Mouse (Mus musculus): ENCODE data around the gene Nuf2. TPM values are rescaled to one million over a fixed set of nuclear protein-coding genes. Genes with fewer than 3 reads are reported as not detected.
"Not testable (repeated sequence)": the region's sequence is repeated elsewhere in the genome, so short reads cannot be mapped to it uniquely, and the experiment has no call there.

The Nuf2 gene
- 95.4 and 96.4 TPM in 2 replicates for polyA plus RNA-seq (2016; fragmentation: Nextera tagmentation; extraction: Ambion mirVana)

DNA sequence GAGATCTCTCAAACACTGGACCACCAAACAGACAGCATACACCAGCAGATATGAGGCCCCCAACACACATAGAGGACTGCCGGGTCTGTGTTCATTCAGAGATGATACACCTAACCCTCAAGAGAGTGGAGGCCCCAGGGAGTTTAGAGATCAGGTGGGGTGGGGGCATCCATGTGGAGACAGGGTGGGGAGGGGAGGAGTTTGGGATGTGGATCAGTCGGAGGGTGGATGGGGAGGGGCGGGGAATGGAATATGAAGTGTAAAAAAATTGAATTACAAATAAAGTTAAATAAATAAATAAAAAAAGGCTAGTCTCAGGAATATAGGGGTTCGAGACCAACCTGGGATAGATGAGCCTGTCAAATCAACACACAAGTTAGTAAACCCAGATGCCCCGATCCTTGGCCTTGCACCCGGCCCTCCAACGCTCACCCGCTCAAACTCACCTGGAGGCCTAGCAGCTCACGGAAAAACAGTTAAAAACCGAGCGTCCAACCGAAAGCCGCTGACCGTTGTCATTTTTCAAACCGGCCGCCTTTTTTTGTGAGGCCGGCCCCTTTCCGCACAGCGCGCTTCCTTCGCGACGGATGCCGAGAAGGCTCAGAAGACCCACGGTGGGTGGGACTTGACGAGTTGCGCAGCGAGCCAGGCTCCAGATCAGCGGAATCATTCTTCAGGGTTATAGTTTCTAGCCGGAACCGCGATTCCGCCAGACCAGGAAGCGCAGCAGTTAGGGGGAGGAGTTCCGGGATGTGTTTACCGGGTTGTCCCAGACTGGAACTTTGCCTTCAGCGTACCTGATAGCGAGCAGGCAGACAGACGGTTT is at the start of gene Nuf2:
Gene Nuf2, minus strand, starts transcription at position 589 of the 826 bp plus-strand sequence.
- DNase-seq (ENCODE audit: extremely low spot score, low spot score), result peak; percentile 94
- H3K36me3 ChIP-seq (replicated peaks), result peaks cover 31% of the 10 kb centered on the region
- peak within 1 kb of the TSS; percentile 74 for H3K4me3 ChIP-seq
- peak within 1 kb of the TSS; percentile 90 for H3K27ac ChIP-seq
- no peaks in the 10 kb centered on the region for H3K9me3 ChIP-seq
- under 1% methylated on average over 39 of the region's 39 CpGs for WGBS
- H3K4me1 ChIP-seq, result peaks cover 11% of the 10 kb centered on the region
- no peaks in the 10 kb centered on the region for H3K27me3 ChIP-seq (ENCODE audit: poor library complexity, severe bottlenecking)

DNA sequence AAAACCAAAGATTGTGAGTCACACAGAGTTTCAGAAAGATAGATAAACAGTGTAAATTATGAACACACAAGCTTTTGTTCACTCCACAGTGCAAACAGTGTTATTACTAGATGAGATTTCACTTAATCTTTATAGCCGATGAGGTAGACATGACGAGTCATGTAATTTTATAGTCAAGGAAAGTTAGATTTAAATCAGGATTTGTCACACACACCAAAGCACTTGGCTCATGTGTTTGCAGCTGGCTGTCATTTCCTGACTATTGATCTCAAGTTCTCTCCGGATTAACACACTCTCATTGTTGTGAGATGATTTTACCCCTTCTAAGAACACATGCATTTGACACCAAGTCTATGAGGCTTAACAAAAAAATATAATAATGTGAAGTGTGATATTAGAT is 48.3 kb upstream of the Nuf2 start:
- H3K36me3 ChIP-seq (replicated peaks), result no peaks in the 10 kb centered on the region
- no peak overlapping the region for H3K4me3 ChIP-seq
- 81% methylated on average over 3 of the region's 3 CpGs for WGBS
- H3K4me1 ChIP-seq, result 0 out of 2 replicates have a peak, but pooled peaks cover 9% of the 10 kb centered on the region
- H3K27me3 ChIP-seq (ENCODE audit: poor library complexity, severe bottlenecking), result no peaks in the 10 kb centered on the region
- no peaks in the 10 kb centered on the region for H3K9me3 ChIP-seq
- H3K27ac ChIP-seq, result no peak overlapping the region
- DNase-seq (ENCODE audit: extremely low spot score, low spot score), result no peak

DNA sequence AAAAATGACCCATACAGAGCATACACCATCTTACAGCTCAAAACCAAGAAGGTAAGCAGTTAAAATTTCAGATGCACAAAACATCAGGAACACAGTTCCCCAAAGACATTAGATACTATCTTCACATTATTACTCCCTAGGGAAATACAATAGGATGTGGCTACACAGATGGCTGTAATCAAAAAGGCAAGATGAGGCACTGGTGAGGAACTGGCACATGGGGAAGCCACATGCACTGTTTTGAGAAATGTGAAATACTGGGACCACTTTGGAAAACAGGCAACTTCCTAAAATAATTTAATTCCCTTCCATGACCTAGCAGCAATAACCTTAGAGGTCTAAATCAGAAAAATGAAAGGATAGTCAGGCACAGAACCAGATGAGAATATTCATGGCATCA is 42.9 kb upstream of the Nuf2 start:
- H3K27me3 ChIP-seq (ENCODE audit: poor library complexity, severe bottlenecking), result no peaks in the 10 kb centered on the region
- H3K27ac ChIP-seq, result no peak overlapping the region
- no peaks in the 10 kb centered on the region for H3K9me3 ChIP-seq
- no peaks in the 10 kb centered on the region for H3K4me1 ChIP-seq
- no peaks in the 10 kb centered on the region for H3K36me3 ChIP-seq (replicated peaks)
- no peak overlapping the region for H3K4me3 ChIP-seq
- no peak for DNase-seq (ENCODE audit: extremely low spot score, low spot score)

DNA sequence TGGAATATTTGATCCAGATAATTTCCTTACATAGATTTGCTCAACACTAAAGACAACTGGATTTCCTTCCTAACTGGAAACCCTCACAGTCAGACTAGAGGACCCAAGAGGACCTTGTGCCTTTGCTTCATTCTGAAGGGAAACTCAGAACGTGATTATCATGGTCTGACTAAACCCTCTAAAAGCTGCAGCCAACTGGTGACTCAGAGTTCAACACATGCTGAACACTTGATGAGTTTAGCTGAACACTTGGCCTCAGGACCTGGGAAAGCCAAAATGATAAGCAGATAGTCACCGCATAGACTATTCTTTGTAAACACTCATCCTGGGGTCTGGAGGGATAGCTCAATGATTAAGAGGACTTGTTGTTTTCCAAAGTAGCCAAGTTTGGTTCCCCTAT is 24.4 kb upstream of the Nuf2 start:
- Histone ChIP-seq H3K27me3 (ENCODE audit: poor library complexity, severe bottlenecking) (no peaks in the 10 kb centered on the region), H3K27ac (no peak overlapping the region), H3K36me3 (replicated peaks) (no peaks in the 10 kb centered on the region), H3K9me3 (no peaks in the 10 kb centered on the region), H3K4me1 (no peaks in the 10 kb centered on the region), H3K4me3 (no peak overlapping the region)
- no peak for DNase-seq (ENCODE audit: extremely low spot score, low spot score)
- WGBS, result 88% methylated on average over 2 of the region's 2 CpGs

DNA sequence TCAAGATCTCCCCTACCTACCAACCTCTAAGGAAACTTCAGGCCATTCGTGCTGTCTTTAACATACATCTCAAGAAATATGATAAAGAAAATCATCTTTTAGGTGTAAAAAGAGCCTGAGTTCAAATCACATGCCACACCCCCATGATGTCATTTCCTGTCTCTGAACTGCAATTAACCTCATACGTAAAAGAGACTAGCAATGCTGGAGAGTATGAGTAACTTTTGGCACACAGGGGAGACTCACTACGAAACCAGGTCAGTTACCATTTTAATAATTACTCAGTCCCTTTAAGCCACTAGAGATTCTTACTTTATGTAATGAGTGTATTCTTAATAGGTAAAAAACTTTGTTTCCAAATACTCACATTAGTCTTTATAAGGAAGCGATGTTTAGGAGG is 23.8 kb upstream of the Nuf2 start:
- WGBS, result 92% methylated on average over 4 of the region's 4 CpGs
- Histone ChIP-seq H3K36me3 (replicated peaks) (no peaks in the 10 kb centered on the region), H3K27ac (no peak overlapping the region), H3K9me3 (no peaks in the 10 kb centered on the region), H3K4me3 (no peak overlapping the region), H3K27me3 (ENCODE audit: poor library complexity, severe bottlenecking) (no peaks in the 10 kb centered on the region), H3K4me1 (no peaks in the 10 kb centered on the region)
- no peak for DNase-seq (ENCODE audit: extremely low spot score, low spot score)

DNA sequence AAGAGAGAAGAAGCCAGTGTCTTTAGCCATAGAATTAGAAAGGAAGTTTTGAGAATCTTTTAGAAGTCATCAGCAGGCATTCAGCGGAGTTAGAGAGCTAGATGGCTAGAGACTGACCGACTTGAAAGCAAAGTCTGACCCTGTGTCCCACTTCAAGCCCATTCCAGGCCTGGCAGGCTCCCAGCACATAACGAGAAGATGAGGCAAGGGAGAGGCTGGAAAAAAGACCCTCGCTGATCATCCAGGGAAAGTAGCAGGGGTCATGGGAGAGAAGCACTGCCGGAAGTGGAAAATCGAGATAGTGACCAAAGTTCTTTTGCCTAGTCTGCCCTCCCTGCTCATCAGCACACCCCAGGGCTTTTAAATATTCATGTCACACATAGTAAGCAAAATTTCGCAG is 22.2 kb upstream of the Nuf2 start:
- 88% methylated on average over 7 of the region's 7 CpGs for WGBS
- Histone ChIP-seq H3K4me1 (no peaks in the 10 kb centered on the region), H3K27ac (no peak overlapping the region), H3K4me3 (no peak overlapping the region), H3K9me3 (no peaks in the 10 kb centered on the region), H3K27me3 (ENCODE audit: poor library complexity, severe bottlenecking) (no peaks in the 10 kb centered on the region), H3K36me3 (replicated peaks) (no peaks in the 10 kb centered on the region)
- no peak for DNase-seq (ENCODE audit: extremely low spot score, low spot score)

DNA sequence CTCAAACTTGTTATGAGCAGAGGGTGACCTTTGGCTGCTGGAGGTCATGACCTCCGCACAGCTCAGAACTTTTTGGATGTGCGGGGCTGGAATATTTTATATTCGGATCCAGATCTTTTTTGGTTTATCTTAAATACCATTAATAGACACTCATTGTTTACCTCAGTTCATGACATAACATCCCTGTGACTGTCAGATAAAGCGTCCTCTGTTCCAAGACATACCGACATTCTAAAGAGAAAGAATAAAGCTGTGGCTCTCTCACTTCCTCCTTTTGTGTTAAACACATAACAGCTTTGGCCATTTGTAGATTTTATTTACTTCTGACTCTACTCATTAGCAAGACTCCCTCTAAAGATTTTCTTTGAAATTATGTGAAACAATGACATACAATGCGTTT is 9.2 kb upstream of the Nuf2 start:
- Histone ChIP-seq H3K4me1 (no peaks in the 10 kb centered on the region), H3K36me3 (replicated peaks) (no peaks in the 10 kb centered on the region), H3K27me3 (ENCODE audit: poor library complexity, severe bottlenecking) (no peaks in the 10 kb centered on the region), H3K9me3 (no peaks in the 10 kb centered on the region; the same call in 1 of the 2 replicates), H3K4me3 (no peak overlapping the region), H3K27ac (no peak overlapping the region)
- 89% methylated on average over 6 of the region's 6 CpGs for WGBS
- no peak for DNase-seq (ENCODE audit: extremely low spot score, low spot score)

DNA sequence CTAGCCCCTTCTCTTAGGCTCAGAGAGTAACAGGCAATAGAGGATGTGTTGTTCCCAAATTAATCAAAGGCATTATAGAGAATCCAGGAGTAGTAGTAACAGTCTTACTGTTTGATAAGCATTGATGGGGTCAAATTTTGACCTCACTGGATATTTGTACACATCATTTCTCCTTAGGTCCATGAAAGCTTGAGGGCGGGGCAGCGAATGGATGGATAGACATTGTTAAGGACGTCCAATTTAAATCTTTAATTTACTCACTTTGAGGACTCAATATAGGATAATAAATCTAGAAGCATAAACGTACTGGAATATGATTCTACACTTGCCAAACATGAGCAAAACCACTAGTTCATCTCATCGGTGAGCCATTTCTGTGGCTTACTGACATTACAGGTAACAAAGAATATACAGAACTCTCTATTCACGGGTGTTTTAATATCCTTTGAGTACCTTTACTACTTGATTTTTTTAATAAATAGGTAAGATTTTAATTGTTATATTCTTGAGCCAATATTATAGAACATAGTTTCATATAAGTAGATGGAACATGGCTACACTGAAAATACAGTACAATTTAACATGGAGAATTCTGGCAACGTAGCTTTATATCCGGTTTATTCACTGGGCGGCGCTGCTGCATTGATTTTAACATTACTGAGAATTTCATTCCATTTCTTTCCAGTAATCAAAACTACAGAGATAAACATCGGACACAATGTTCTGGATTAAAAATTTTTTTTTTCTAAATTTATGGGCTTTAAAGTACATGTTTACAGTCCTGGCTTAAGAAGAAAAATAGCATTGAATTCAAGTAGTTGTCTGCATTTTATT is 655 bp upstream of the Nuf2 start:
- DNase-seq (ENCODE audit: extremely low spot score, low spot score), result peak; percentile 19
- Histone ChIP-seq H3K9me3 (no peaks in the 10 kb centered on the region), H3K27me3 (ENCODE audit: poor library complexity, severe bottlenecking) (no peaks in the 10 kb centered on the region), H3K27ac (peak overlapping the region; percentile 90), H3K36me3 (replicated peaks) (peaks cover 22% of the 10 kb centered on the region), H3K4me1 (peaks cover 11% of the 10 kb centered on the region), H3K4me3 (peak overlapping the region; percentile 74)
- 17% methylated on average over 11 of the region's 11 CpGs for whole genome bisulfite sequencing

DNA sequence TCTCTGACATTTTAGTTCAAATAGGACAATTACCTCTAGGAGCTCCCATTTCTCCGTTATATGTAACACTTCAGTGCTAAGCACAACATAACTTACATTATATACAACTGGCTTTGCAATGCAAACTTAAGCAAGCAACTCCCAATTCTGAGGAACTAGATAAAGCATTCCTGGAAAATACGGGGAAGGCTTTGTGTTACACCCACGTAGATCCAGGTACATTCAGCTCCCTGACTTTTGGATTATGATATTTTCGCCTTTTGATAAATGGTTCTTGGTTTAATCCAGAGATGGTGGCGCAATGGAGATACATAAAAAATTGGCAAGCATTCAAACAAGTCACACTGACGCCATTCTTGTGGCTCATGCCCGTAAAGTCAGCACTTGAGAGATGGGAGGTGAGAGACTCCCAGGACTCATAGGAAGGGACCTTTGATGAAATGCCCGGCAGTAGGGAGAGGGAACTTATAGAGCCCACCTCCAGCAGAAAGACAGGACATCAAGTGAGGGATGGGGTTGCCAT is 1.2 kb downstream of the Nuf2 start:
- no peaks in the 10 kb centered on the region for H3K9me3 ChIP-seq
- H3K36me3 ChIP-seq (replicated peaks), result peaks cover 40% of the 10 kb centered on the region
- H3K27ac ChIP-seq, result peak overlapping the region; percentile 90; the same call in 1 of the 2 replicates
- no peak for DNase-seq (ENCODE audit: extremely low spot score, low spot score)
- H3K4me3 ChIP-seq, result peak overlapping the region; percentile 74
- H3K4me1 ChIP-seq, result peaks cover 11% of the 10 kb centered on the region
- H3K27me3 ChIP-seq (ENCODE audit: poor library complexity, severe bottlenecking), result no peaks in the 10 kb centered on the region
- 88% methylated on average over 8 of the region's 8 CpGs for WGBS

DNA sequence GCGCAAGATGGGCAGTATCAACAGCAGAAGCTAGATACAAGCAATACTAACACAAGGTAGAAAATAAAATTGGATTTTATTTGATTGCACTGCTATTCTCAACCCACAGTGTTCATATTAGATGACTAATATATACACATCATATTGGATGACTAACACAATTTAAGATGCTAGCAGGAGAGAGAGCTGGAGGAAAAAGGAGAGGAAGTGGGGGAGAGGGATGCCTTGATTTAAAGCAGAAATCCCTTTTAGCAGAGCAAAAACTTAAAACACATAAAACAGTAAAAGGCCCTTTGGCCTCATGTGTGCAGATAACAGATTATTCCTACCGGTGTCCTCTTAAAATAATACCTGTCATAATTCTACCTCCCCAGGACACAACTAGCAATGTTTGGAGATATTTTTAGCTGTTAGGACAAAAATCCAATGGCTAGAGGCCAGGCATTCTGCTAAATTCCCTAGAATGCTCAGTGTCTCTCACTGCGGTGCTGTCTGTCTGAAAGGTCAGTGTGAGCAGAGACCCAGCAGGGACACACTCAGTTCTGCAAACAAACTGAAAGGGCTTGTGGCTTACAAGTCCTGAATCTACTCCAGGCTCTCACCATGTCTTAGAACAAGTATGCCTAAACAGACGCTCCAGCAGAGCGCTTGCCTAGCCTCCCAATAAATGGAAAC is 5.1 kb downstream of the Nuf2 start:
- Histone ChIP-seq H3K27ac (no peak overlapping the region), H3K4me1 (peaks cover 11% of the 10 kb centered on the region), H3K4me3 (no peak overlapping the region), H3K27me3 (ENCODE audit: poor library complexity, severe bottlenecking) (no peaks in the 10 kb centered on the region), H3K9me3 (no peaks in the 10 kb centered on the region), H3K36me3 (replicated peaks) (peaks cover 79% of the 10 kb centered on the region)
- DNase-seq (ENCODE audit: extremely low spot score, low spot score), result no peak
- 94% methylated on average over 5 of the region's 5 CpGs for WGBS

DNA sequence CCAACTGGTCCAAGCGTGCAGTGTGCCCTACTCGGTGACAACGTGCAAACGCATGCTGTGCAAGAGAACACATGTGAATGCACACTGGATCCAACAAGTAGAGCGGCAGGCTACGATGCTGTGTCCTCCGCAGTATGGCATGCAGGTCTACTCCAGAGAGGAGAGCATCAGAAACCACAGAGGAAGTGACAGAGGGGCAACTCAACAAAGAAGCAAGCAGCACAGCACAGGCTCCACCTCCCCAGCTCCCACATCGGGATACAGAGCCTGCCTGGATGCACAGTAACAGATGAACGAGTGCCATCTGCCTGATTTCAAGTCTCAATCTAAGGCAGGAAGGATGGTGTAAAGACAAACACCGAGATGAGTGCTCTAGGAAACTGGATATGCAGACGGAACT is 11.9 kb downstream of the Nuf2 start:
- no peaks in the 10 kb centered on the region for H3K27me3 ChIP-seq (ENCODE audit: poor library complexity, severe bottlenecking)
- H3K36me3 ChIP-seq (replicated peaks), result peaks cover 100% of the 10 kb centered on the region
- no peak overlapping the region for H3K4me3 ChIP-seq
- H3K4me1 ChIP-seq, result no peaks in the 10 kb centered on the region
- DNase-seq (ENCODE audit: extremely low spot score, low spot score), result no peak
- no peak overlapping the region for H3K27ac ChIP-seq
- H3K9me3 ChIP-seq, result no peaks in the 10 kb centered on the region
- 94% methylated on average over 11 of the region's 11 CpGs for WGBS

DNA sequence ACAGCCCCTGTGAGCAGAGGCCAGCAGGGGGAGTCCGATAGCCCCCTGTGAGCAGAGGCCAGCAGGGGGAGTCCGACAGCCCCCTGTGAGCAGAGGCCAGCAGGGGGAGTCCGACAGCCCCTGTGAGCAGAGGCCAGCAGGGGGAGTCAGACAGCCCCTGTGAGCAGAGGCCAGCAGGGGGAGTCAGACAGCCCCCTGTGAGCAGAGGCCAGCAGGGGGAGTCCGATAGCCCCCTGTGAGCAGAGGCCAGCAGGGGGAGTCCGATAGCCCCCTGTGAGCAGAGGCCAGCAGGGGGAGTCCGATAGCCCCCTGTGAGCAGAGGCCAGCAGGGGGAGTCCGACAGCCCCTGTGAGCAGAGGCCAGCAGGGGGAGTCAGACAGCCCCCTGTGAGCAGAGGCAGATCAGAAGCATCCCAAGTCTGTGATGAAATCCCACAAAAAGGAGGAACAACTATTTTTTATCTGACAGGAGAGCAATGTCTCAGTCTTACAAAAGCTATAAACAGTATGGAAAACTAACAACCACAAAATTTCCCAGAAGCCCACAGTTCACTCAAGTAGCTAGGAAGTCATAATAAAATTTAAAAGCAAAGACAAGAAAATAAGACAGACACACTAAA is 13.3 kb downstream of the Nuf2 start:
- H3K27ac ChIP-seq; DNase-seq (ENCODE audit: extremely low spot score, low spot score); H3K9me3 ChIP-seq; H3K27me3 ChIP-seq (ENCODE audit: poor library complexity, severe bottlenecking); H3K4me3 ChIP-seq; H3K4me1 ChIP-seq: not testable (repeated sequence)
- H3K36me3 ChIP-seq (replicated peaks), result peaks cover 100% of the 10 kb centered on the region
- 91% methylated on average over 7 of the region's 7 CpGs for WGBS

Measured in forebrain, embryonic 10.5 days (tissue).